Mouse (Mus musculus) liver, postnatal 0 days (tissue): ENCODE data around the gene Hap1. TPM values are rescaled to one million over a fixed set of nuclear protein-coding genes. Genes with fewer than 3 reads are reported as not detected.

Source experiments
- ATAC-seq: fragments of 200-750 bp; cut with Nextera tagmentation; 2 replicates; pipeline ENCODE4 v1.8.0; 2017; ENCODE audit warnings: mild to moderate bottlenecking, moderate library complexity
- DNase-seq: peaks from one replicate; pipeline ENCODE4 v3.0.0-alpha.2; 2016
- H3K27ac ChIP-seq: fragments of 300-500 bp; sonication (generic); 2 replicates; pipeline ENCODE4 v1.5.1; 2014; ENCODE audit warnings: antibody characterized with exemption, moderate library complexity, mild to moderate bottlenecking, low read depth
- H3K27me3 ChIP-seq: fragments of 300-500 bp; sonication (generic); 2 replicates; pipeline ENCODE4 v1.6.1; 2014; ENCODE audit warnings: low read length, control low read depth, mixed read lengths; ENCODE audit not compliant: insufficient read depth
- H3K36me3 ChIP-seq: fragments of 300-500 bp; sonication (generic); replicated peaks from 2 replicates; pipeline ENCODE4 v1.6.1; 2014; ENCODE audit warnings: mild to moderate bottlenecking, control low read depth, low read length, moderate library complexity, mixed read lengths; ENCODE audit not compliant: insufficient read depth
- H3K4me1 ChIP-seq: fragments of 300-500 bp; sonication (generic); 2 replicates; pipeline ENCODE4 v1.6.1; 2014; ENCODE audit warnings: antibody characterized with exemption, mild to moderate bottlenecking, control low read depth; ENCODE audit not compliant: insufficient read depth
- H3K4me2 ChIP-seq: fragments of 300-500 bp; sonication (generic); 2 replicates; pipeline ENCODE4 v1.6.1; 2014; ENCODE audit warnings: low read depth, mild to moderate bottlenecking, low read length, moderate library complexity, mixed read lengths
- H3K4me3 ChIP-seq: fragments of 300-500 bp; sonication (generic); 2 replicates; pipeline ENCODE4 v1.5.1; 2014; ENCODE audit warnings: low read depth, low read length
- H3K9ac ChIP-seq: fragments of 300-500 bp; sonication (generic); replicated peaks from 2 replicates; pipeline ENCODE4 v1.6.1; 2014; ENCODE audit warnings: mild to moderate bottlenecking, moderate library complexity
- H3K9me3 ChIP-seq: fragments of 300-500 bp; sonication (generic); 2 replicates; pipeline ENCODE4 v1.6.1; 2016; ENCODE audit warnings: mild to moderate bottlenecking, control low read depth, low read length, mixed read lengths
- CTCF ChIP-seq: sonication (generic); IDR thresholded peaks from 2 replicates; pipeline ENCODE4 v1.5.1; 2016; ENCODE audit warnings: antibody characterized with exemption, low read depth
- EP300 ChIP-seq: IDR thresholded peaks from 2 replicates; pipeline ENCODE4 v1.6.1; 2016; ENCODE audit warnings: antibody characterized with exemption, low read depth, mild to moderate bottlenecking
- WGBS: fragments of 180-500 bp; shearing (Covaris S2); extraction: QIAGEN DNeasy Blood & Tissue Kit; methylation state at CpG from one replicate; pipeline ENCODE4 v1.1.7; 2014; ENCODE audit not compliant: insufficient replicate concordance; 5-methylcytosine and 5-hydroxymethylcytosine counted together
- polyA plus RNA-seq: library from polyadenylated mRNA; unstranded; fragments of >200 nt; fragmentation: Nextera tagmentation; extraction: Ambion mirVana; gene quantifications from 2 replicates; pipeline ENCODE4 v1.2.1, GENCODE M21; 2015

The Hap1 gene
- polyA plus RNA-seq, 1 experiment from 2014 or later, result 0.78 TPM

GRCm38 (mm10) chr11:100391081-100391883 lies 35.4 kb upstream of the Hap1 start:
- TF ChIP-seq CTCF (no peak), EP300 (no peak)
- H3K36me3 ChIP-seq, result peaks cover 2% of the 10 kb centered on the region; the same call in 1 of the 2 replicates
- H3K4me3 ChIP-seq, result no peak overlapping the region
- peak overlapping the region; percentile 44; the same call in 1 of the 2 replicates for H3K27ac ChIP-seq
- H3K4me2 ChIP-seq, result no peak overlapping the region
- H3K9me3 ChIP-seq, result no peaks in the 10 kb centered on the region
- H3K27me3 ChIP-seq, result no peaks in the 10 kb centered on the region
- DNase-seq (peak; percentile 70), ATAC-seq (peak; percentile 79)
- peaks cover 69% of the 10 kb centered on the region for H3K4me1 ChIP-seq
- 42% methylated on average over 9 of the region's 9 CpGs for WGBS
- H3K9ac ChIP-seq, result no peak overlapping the region

- Histone ChIP-seq H3K36me3 (peaks cover 14% of the 10 kb centered on the region; the same call in 1 of the 2 replicates), H3K27me3 (no peaks in the 10 kb centered on the region), H3K9me3 (no peaks in the 10 kb centered on the region), H3K4me3 (no peak overlapping the region), H3K9ac (no peak overlapping the region), H3K4me1 (peaks cover 56% of the 10 kb centered on the region), H3K4me2 (no peak overlapping the region), H3K27ac (no peak overlapping the region)
- TF ChIP-seq CTCF, result no peak
- ATAC-seq, result 0 out of 2 replicates have a peak, but pooled peaks have one; percentile 3
- 37% methylated on average over 8 of the region's 8 CpGs for WGBS
- DNase-seq, result no peak
These were observed 34.1 kb upstream of the Hap1 start for GRCm38 (mm10) chr11:100389931-100390445.

GRCm38 (mm10) chr11:100388588-100388987 lies 32.7 kb upstream of the Hap1 start:
- WGBS, result 53% methylated on average over 6 of the region's 6 CpGs
- Histone ChIP-seq H3K36me3 (peaks cover 16% of the 10 kb centered on the region; the same call in 1 of the 2 replicates), H3K4me3 (no peak overlapping the region), H3K9me3 (no peaks in the 10 kb centered on the region), H3K9ac (0 out of 2 replicates have a peak overlapping the region, but pooled peaks have one; percentile 11), H3K27ac (no peak overlapping the region), H3K4me2 (no peak overlapping the region), H3K27me3 (no peaks in the 10 kb centered on the region), H3K4me1 (peaks cover 43% of the 10 kb centered on the region)
- ATAC-seq (peak; percentile 20; the same call in 1 of the 2 replicates), DNase-seq (peak; percentile 74)
- TF ChIP-seq EP300, result no peak
- TF ChIP-seq CTCF, result no peak

- TF ChIP-seq CTCF (no peak), EP300 (no peak)
- no peak overlapping the region for H3K27ac ChIP-seq
- WGBS, result 52% methylated on average over 14 of the region's 14 CpGs
- H3K9ac ChIP-seq, result peak overlapping the region; percentile 11; the same call in 1 of the 2 replicates
- no peak for ATAC-seq
- no peak overlapping the region for H3K4me3 ChIP-seq
- peaks cover 21% of the 10 kb centered on the region; the same call in 1 of the 2 replicates for H3K36me3 ChIP-seq
- no peak for DNase-seq
- no peak overlapping the region for H3K4me2 ChIP-seq
- no peaks in the 10 kb centered on the region for H3K9me3 ChIP-seq
- H3K4me1 ChIP-seq, result peaks cover 39% of the 10 kb centered on the region
- H3K27me3 ChIP-seq, result no peaks in the 10 kb centered on the region
These were observed 31.9 kb upstream of the Hap1 start for GRCm38 (mm10) chr11:100387589-100388375.

GRCm38 (mm10) chr11:100387111-100387510 lies 31.2 kb upstream of the Hap1 start:
- no peak for ATAC-seq
- H3K27ac ChIP-seq, result no peak overlapping the region
- TF ChIP-seq EP300 (no peak), CTCF (no peak)

GRCm38 (mm10) chr11:100386586-100386985 lies 30.7 kb upstream of the Hap1 start:
- Histone ChIP-seq H3K27ac (no peak overlapping the region), H3K27me3 (no peaks in the 10 kb centered on the region), H3K4me2 (no peak overlapping the region), H3K9ac (no peak overlapping the region), H3K4me1 (peaks cover 30% of the 10 kb centered on the region), H3K9me3 (no peaks in the 10 kb centered on the region), H3K4me3 (no peak overlapping the region), H3K36me3 (peaks cover 23% of the 10 kb centered on the region)
- TF ChIP-seq EP300, result no peak
- TF ChIP-seq CTCF, result no peak
- ATAC-seq (no peak), DNase-seq (no peak)
- WGBS, result 39% methylated on average over 5 of the region's 5 CpGs

More at GRCm38 (mm10) chr11:100387111-100387510, 31.2 kb upstream of the Hap1 start:
- no peak for DNase-seq
- Histone ChIP-seq H3K27me3 (no peaks in the 10 kb centered on the region), H3K36me3 (peaks cover 21% of the 10 kb centered on the region), H3K4me3 (no peak overlapping the region), H3K9me3 (no peaks in the 10 kb centered on the region), H3K4me1 (peaks cover 33% of the 10 kb centered on the region), H3K4me2 (no peak overlapping the region), H3K9ac (no peak overlapping the region)
- WGBS, result 85% methylated on average over 6 of the region's 6 CpGs
